Mouse (Mus musculus) heart, embryonic 11.5 days (tissue): ENCODE results near the gene Dpp7. TPM values are rescaled to one million over a fixed set of nuclear protein-coding genes. Genes with fewer than 3 reads are reported as not detected.

Source experiments
- ATAC-seq: fragments of 200-750 bp; cut with Nextera tagmentation; replicated peaks from 2 replicates; pipeline ENCODE4 v1.8.0; 2017; ENCODE audit warnings: moderate library complexity; ENCODE audit not compliant: insufficient number of reproducible peaks, low FRiP score, low TSS enrichment
- H3K27ac ChIP-seq: fragments of 300-500 bp; sonication (generic); 2 replicates; pipeline ENCODE4 v1.5.1; 2014; ENCODE audit warnings: mild to moderate bottlenecking, low read depth, low read length
- H3K27me3 ChIP-seq: fragments of 300-500 bp; sonication (generic); 2 replicates; pipeline ENCODE4 v1.6.1; 2014; ENCODE audit warnings: mild to moderate bottlenecking, low read length, mixed read lengths; ENCODE audit not compliant: control insufficient read depth, insufficient read depth
- H3K36me3 ChIP-seq: fragments of 300-500 bp; sonication (generic); 2 replicates; pipeline ENCODE4 v1.6.1; 2014; ENCODE audit warnings: mild to moderate bottlenecking, low read length, moderate library complexity, mixed read lengths; ENCODE audit not compliant: control insufficient read depth, insufficient read depth
- H3K4me1 ChIP-seq: fragments of 300-500 bp; sonication (generic); 2 replicates; pipeline ENCODE4 v1.6.1; 2014; ENCODE audit warnings: low read length; ENCODE audit not compliant: control insufficient read depth, insufficient read depth
- H3K4me2 ChIP-seq: fragments of 300-500 bp; sonication (generic); 2 replicates; pipeline ENCODE4 v1.6.1; 2014; ENCODE audit warnings: mild to moderate bottlenecking, moderate library complexity
- H3K4me3 ChIP-seq: fragments of 300-500 bp; sonication (generic); 2 replicates; pipeline ENCODE4 v1.5.1; 2014; ENCODE audit warnings: low read depth, low read length
- H3K9ac ChIP-seq: fragments of 300-500 bp; sonication (generic); 2 replicates; pipeline ENCODE4 v1.6.1; 2014; ENCODE audit warnings: mild to moderate bottlenecking, low read depth, low read length, moderate library complexity
- H3K9me3 ChIP-seq: fragments of 300-500 bp; sonication (generic); replicated peaks from 2 replicates; pipeline ENCODE4 v1.6.1; 2016; ENCODE audit warnings: low read length; ENCODE audit not compliant: control insufficient read depth
- WGBS: fragments of 180-500 bp; shearing (Covaris S2); extraction: QIAGEN DNeasy Blood & Tissue Kit; methylation state at CpG from one replicate; pipeline ENCODE4 v1.1.7; 2014; ENCODE audit not compliant: insufficient replicate concordance; 5-methylcytosine and 5-hydroxymethylcytosine counted together
- polyA plus RNA-seq: library from polyadenylated mRNA; unstranded; fragments of >200 nt; fragmentation: Nextera tagmentation; extraction: Ambion mirVana; gene quantifications from 2 replicates; pipeline ENCODE4 v1.2.1, GENCODE M21; 2014

The Dpp7 gene
- polyA plus RNA-seq, 1 experiment from 2014 or later: 14.0 TPM

- Histone ChIP-seq H3K4me2 (no peak overlapping the region), H3K4me3 (no peak overlapping the region), H3K9me3 (no peaks in the 10 kb centered on the region), H3K9ac (no peak overlapping the region), H3K4me1 (peaks cover 11% of the 10 kb centered on the region), H3K27ac (no peak overlapping the region), H3K27me3 (peaks cover 21% of the 10 kb centered on the region), H3K36me3 (no peaks in the 10 kb centered on the region)
- ATAC-seq: no peak
- 64% methylated on average over 4 of the region's 4 CpGs for WGBS
These were observed 3.7 kb upstream of the Dpp7 start for GRCm38 (mm10) chr2:25359848-25360247.

GRCm38 (mm10) chr2:25355419-25356066 lies 616 bp downstream of the Dpp7 start:
- ATAC-seq: no peak
- no peaks in the 10 kb centered on the region for H3K9me3 ChIP-seq
- H3K4me3 ChIP-seq: peak overlapping the region; percentile 49
- 36% methylated on average over 18 of the region's 18 CpGs for WGBS
- H3K27ac ChIP-seq: no peak overlapping the region
- peaks cover 11% of the 10 kb centered on the region for H3K4me1 ChIP-seq
- peaks cover 5% of the 10 kb centered on the region for H3K36me3 ChIP-seq
- peak overlapping the region; percentile 81 for H3K4me2 ChIP-seq
- H3K9ac ChIP-seq: peak overlapping the region; percentile 29; the same call in 1 of the 2 replicates
- no peaks in the 10 kb centered on the region for H3K27me3 ChIP-seq

DNA sequence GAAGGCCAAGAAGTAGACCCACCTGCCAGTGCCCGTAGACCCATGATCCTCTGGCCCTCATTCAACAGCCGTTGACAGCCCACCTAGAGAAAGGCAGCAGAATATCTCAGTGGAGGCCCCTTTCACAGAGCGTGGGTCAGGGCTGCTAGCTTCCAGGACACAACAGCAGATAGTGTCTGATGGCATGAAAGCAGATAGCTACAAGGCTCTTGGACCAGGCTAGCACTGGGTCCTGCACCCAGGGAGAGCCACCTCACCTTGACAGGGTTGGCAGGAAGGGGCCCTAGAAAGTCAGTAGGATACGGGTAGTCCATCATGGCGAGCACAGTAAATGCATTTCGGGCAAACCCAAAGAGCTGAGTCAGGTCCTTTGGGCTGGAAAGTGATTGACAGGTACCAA lies 1.9 kb downstream of the Dpp7 start:
- Histone ChIP-seq H3K9ac (no peak overlapping the region), H3K4me3 (no peak overlapping the region)
- 87% methylated on average over 6 of the region's 6 CpGs for WGBS

GRCm38 (mm10) chr2:25350701-25351100 lies 5.5 kb downstream of the Dpp7 start:
- Histone ChIP-seq H3K9ac (no peak overlapping the region), H3K36me3 (peaks cover 36% of the 10 kb centered on the region), H3K4me1 (peaks cover 6% of the 10 kb centered on the region; the same call in 1 of the 2 replicates), H3K27me3 (no peaks in the 10 kb centered on the region), H3K27ac (no peak overlapping the region), H3K4me3 (no peak overlapping the region), H3K9me3 (no peaks in the 10 kb centered on the region), H3K4me2 (no peak overlapping the region)
- ATAC-seq: no peak
- WGBS: 92% methylated on average over 3 of the region's 3 CpGs

More for the DNA sequence above, 1.9 kb downstream of the Dpp7 start:
- no peak overlapping the region for H3K27ac ChIP-seq
- no peaks in the 10 kb centered on the region for H3K9me3 ChIP-seq
- no peaks in the 10 kb centered on the region for H3K27me3 ChIP-seq
- no peak overlapping the region for H3K4me2 ChIP-seq
- no peak for ATAC-seq
- H3K4me1 ChIP-seq: peaks cover 11% of the 10 kb centered on the region
- H3K36me3 ChIP-seq: peaks cover 17% of the 10 kb centered on the region

GRCm38 (mm10) chr2:25349499-25349898 lies 6.7 kb downstream of the Dpp7 start:
- Histone ChIP-seq H3K9me3 (no peaks in the 10 kb centered on the region), H3K9ac (no peak overlapping the region), H3K4me3 (no peak overlapping the region), H3K4me1 (no peaks in the 10 kb centered on the region), H3K36me3 (peaks cover 45% of the 10 kb centered on the region), H3K4me2 (no peak overlapping the region), H3K27ac (no peak overlapping the region), H3K27me3 (no peaks in the 10 kb centered on the region)
- ATAC-seq: no peak
- 88% methylated on average over 4 of the region's 4 CpGs for WGBS

- Histone ChIP-seq H3K27me3 (no peaks in the 10 kb centered on the region), H3K36me3 (peaks cover 45% of the 10 kb centered on the region), H3K9ac (no peak overlapping the region), H3K9me3 (no peaks in the 10 kb centered on the region), H3K27ac (no peak overlapping the region), H3K4me1 (no peaks in the 10 kb centered on the region), H3K4me2 (no peak overlapping the region), H3K4me3 (no peak overlapping the region)
- ATAC-seq: no peak
- 93% methylated on average over 7 of the region's 7 CpGs for WGBS
These were observed 8.0 kb downstream of the Dpp7 start for GRCm38 (mm10) chr2:25348162-25348561.

DNA sequence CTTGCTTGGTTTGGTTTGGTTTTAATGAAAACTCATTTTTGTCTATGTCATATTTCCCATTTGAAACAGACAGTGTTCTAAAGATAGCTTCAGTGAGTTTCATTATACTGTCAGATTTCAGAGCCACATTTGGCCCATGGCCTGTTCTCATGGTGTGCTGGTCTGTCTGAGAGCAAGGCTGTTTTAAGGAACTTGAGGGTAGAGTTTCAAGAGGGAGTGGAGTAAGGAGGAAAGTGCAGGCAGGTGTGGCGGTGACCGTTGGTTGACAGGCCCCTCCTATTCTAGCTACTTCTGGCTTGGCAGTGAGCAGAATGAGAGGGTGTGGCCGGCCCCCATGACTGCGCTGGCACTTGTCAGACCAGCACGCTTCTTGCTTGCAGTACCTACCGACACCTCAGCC lies 17.9 kb downstream of the Dpp7 start:
- H3K4me1 ChIP-seq: peaks cover 6% of the 10 kb centered on the region
- H3K9ac ChIP-seq: no peak overlapping the region
- H3K4me3 ChIP-seq: no peak overlapping the region
- WGBS: 93% methylated on average over 6 of the region's 6 CpGs
- H3K36me3 ChIP-seq: peaks cover 35% of the 10 kb centered on the region
- H3K27me3 ChIP-seq: no peaks in the 10 kb centered on the region
- ATAC-seq: no peak
- H3K4me2 ChIP-seq: no peak overlapping the region
- no peaks in the 10 kb centered on the region for H3K9me3 ChIP-seq
- H3K27ac ChIP-seq: no peak overlapping the region

DNA sequence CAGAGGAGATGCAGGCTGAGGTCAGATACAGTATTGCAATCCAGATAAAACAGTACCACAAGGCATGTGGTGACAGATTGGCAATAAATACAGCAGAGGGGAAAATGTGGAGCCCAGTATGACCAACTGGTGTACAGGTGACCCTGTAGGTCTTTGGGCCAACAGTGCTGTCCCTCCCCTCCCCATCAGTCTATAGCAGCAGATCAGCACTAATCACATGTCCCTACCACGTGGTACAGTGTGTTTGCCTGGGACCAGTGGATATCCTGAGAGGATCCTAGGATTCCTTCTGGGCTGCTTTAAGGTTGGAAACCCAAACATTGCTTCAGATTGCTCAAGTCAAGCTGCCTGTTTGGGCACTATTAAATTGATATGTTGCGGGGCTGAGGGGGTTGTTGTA lies 22.6 kb downstream of the Dpp7 start:
- Histone ChIP-seq H3K9ac (peak overlapping the region; percentile 89), H3K36me3 (peaks cover 30% of the 10 kb centered on the region), H3K4me1 (peaks cover 8% of the 10 kb centered on the region), H3K27ac (no peak overlapping the region), H3K9me3 (no peaks in the 10 kb centered on the region), H3K4me3 (peak overlapping the region; percentile 96), H3K27me3 (no peaks in the 10 kb centered on the region), H3K4me2 (peak overlapping the region; percentile 97)
- 81% methylated on average over 2 of the region's 2 CpGs for WGBS
- ATAC-seq: no peak
